Mouse (Mus musculus) heart, embryonic 16.5 days (tissue): ENCODE data around the gene Trim37. TPM values are rescaled to one million over a fixed set of nuclear protein-coding genes. Genes with fewer than 3 reads are reported as not detected.

Source experiments
- ATAC-seq: fragments of 200-750 bp; cut with Nextera tagmentation; replicated peaks from 2 replicates; pipeline ENCODE4 v1.8.0; 2017; ENCODE audit warnings: moderate number of reproducible peaks; ENCODE audit not compliant: insufficient read depth, low FRiP score; ENCODE audit errors: extremely low read depth
- H3K27ac ChIP-seq: fragments of 300-500 bp; sonication (generic); 2 replicates; pipeline ENCODE4 v1.5.1; 2014; ENCODE audit warnings: mild to moderate bottlenecking, low read length, control low read depth, moderate library complexity
- H3K27me3 ChIP-seq: fragments of 300-500 bp; sonication (generic); 2 replicates; pipeline ENCODE4 v1.6.1; 2014; ENCODE audit warnings: low read length, mixed read lengths; ENCODE audit not compliant: control insufficient read depth, insufficient read depth
- H3K36me3 ChIP-seq: fragments of 300-500 bp; sonication (generic); 2 replicates; pipeline ENCODE4 v1.6.1; 2014; ENCODE audit not compliant: control insufficient read depth, insufficient read depth
- H3K4me1 ChIP-seq: fragments of 300-500 bp; sonication (generic); 2 replicates; pipeline ENCODE4 v1.6.1; 2014; ENCODE audit warnings: low read length, mixed read lengths; ENCODE audit not compliant: control insufficient read depth, insufficient read depth
- H3K4me2 ChIP-seq: fragments of 300-500 bp; sonication (generic); 2 replicates; pipeline ENCODE4 v1.6.1; 2014; ENCODE audit warnings: low read depth, mild to moderate bottlenecking, control low read depth, low read length
- H3K4me3 ChIP-seq: fragments of 300-500 bp; sonication (generic); 2 replicates; pipeline ENCODE4 v1.5.1; 2014; ENCODE audit warnings: mild to moderate bottlenecking, control low read depth, low read length
- H3K9ac ChIP-seq: fragments of 300-500 bp; sonication (generic); 2 replicates; pipeline ENCODE4 v1.6.1; 2014; ENCODE audit warnings: low read length, control low read depth
- H3K9me3 ChIP-seq: fragments of 300-500 bp; sonication (generic); replicated peaks from 2 replicates; pipeline ENCODE4 v1.6.1; 2016; ENCODE audit warnings: low read length; ENCODE audit not compliant: control insufficient read depth
- WGBS: fragments of 180-500 bp; shearing (Covaris S2); extraction: QIAGEN DNeasy Blood & Tissue Kit; methylation state at CpG from one replicate; pipeline ENCODE4 v1.1.7; 2014; 5-methylcytosine and 5-hydroxymethylcytosine counted together
- polyA plus RNA-seq: library from polyadenylated mRNA; unstranded; fragments of >200 nt; fragmentation: Nextera tagmentation; extraction: Ambion mirVana; gene quantifications from 2 replicates; pipeline ENCODE4 v1.2.1, GENCODE M21; 2015

Trim37 gene
- polyA plus RNA-seq, 1 experiment from 2014 or later: 21.3 TPM

DNA sequence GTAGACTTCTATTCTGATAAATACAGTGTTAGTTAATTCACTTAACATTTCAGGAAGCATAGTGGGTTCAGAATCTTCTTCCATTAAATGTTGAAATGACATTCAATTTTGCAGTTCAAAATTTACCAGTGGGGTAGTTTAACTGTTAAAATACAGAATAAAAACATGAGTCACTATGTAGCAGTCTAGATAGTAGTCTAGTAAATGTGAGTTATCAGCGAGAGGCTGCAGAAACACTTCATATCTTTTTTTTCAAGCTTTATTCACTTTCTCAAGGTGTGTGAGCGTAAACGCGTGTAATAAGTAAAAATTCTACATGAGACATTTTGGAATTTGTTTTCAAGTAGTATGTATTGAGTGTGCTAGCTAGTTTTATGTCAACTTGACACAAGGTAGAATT, 48.2 kb downstream of the Trim37 start:
- ATAC-seq: no peak
- no peaks in the 10 kb centered on the region for H3K27me3 ChIP-seq
- no peak overlapping the region for H3K27ac ChIP-seq
- H3K9me3 ChIP-seq: no peaks in the 10 kb centered on the region
- H3K4me3 ChIP-seq: no peak overlapping the region
- H3K9ac ChIP-seq: no peak overlapping the region
- no peak overlapping the region for H3K4me2 ChIP-seq
- H3K36me3 ChIP-seq: peaks cover 7% of the 10 kb centered on the region; the same call in 1 of the 2 replicates
- no peaks in the 10 kb centered on the region for H3K4me1 ChIP-seq
- WGBS: 94% methylated on average over 4 of the region's 4 CpGs

DNA sequence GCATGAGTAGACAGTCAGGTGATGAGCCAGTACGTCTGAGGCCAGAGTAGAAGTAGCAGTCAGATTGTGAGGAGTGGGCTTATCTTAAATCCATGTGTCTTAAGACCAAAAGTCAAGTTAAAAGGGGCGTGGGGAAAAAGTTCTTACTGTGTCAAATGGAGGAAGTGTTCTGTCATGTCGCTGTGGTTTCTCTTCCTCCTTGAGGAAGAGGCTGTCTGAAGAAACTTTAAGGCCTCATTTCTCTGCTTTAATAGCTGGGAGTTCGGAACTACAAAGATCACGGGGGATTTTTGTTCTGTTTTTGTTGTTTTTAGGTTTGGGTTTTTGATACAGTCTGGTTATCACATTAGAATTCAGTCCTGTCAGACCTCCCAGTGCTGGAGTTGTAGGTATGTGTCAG, 85.4 kb downstream of the Trim37 start:
- Histone ChIP-seq H3K4me3 (no peak overlapping the region), H3K36me3 (peaks cover 5% of the 10 kb centered on the region; the same call in 1 of the 2 replicates), H3K9me3 (no peaks in the 10 kb centered on the region), H3K27ac (no peak overlapping the region), H3K4me2 (no peak overlapping the region), H3K4me1 (no peaks in the 10 kb centered on the region), H3K9ac (no peak overlapping the region), H3K27me3 (no peaks in the 10 kb centered on the region)
- ATAC-seq: no peak
- 64% methylated on average over 5 of the region's 5 CpGs for WGBS

GRCm38 (mm10) chr11:87222686-87223085, 95.8 kb downstream of the Trim37 start:
- 86% methylated on average over 3 of the region's 3 CpGs for WGBS
- Histone ChIP-seq H3K27ac (no peak overlapping the region), H3K36me3 (peaks cover 3% of the 10 kb centered on the region; the same call in 1 of the 2 replicates), H3K4me1 (peaks cover 3% of the 10 kb centered on the region), H3K9ac (no peak overlapping the region), H3K4me2 (no peak overlapping the region), H3K4me3 (no peak overlapping the region), H3K27me3 (no peaks in the 10 kb centered on the region), H3K9me3 (no peaks in the 10 kb centered on the region)
- ATAC-seq: no peak

DNA sequence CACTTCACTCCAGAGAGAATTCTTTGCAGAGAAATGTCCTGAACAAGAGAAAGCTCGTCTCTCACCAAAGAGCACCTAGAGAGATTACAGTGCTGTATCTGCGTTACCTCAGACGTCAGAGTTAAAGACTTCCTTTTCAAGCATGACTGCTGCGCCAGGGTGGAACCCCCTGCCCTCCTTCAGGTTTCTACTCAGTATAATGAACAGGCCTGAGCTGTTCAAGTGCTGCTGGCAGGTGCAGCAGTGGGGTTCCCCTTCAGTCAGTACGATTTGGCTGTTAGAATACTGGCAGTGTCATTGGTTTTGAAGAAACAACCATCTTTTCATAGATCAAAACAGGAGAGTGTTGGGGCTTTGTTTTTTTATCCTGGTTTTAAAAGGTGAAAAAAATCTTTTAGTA, 100.2 kb downstream of the Trim37 start:
- H3K27me3 ChIP-seq: no peaks in the 10 kb centered on the region
- peaks cover 7% of the 10 kb centered on the region; the same call in 1 of the 2 replicates for H3K36me3 ChIP-seq
- 68% methylated on average over 5 of the region's 5 CpGs for WGBS
- H3K4me1 ChIP-seq: peaks cover 3% of the 10 kb centered on the region
- no peak overlapping the region for H3K4me3 ChIP-seq
- H3K9me3 ChIP-seq: no peaks in the 10 kb centered on the region
- no peak for ATAC-seq
- no peak overlapping the region for H3K27ac ChIP-seq
- no peak overlapping the region for H3K4me2 ChIP-seq
- no peak overlapping the region for H3K9ac ChIP-seq

DNA sequence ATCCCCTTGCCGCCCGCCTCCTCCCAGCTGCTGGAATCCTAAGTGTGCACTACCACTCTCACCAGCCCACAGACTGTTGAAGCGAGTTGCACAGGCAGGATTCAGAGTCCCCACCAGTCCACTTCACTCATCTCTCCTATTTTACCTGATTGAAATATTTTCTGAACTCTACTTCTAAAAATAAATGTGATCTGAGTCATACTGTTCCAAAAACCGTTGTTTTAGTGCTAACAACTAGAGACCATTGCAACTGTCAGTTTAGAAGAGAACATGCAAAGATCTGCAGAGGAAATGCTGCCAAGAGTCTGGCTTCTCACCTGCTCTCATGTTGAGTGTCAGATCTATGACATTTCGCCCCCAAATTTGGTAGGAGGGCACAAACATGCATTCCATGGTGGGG, 106.5 kb downstream of the Trim37 start:
- 80% methylated on average over 5 of the region's 5 CpGs for WGBS
- H3K4me1 ChIP-seq: peaks cover 11% of the 10 kb centered on the region
- H3K4me3 ChIP-seq: no peak overlapping the region
- no peaks in the 10 kb centered on the region for H3K27me3 ChIP-seq
- H3K9me3 ChIP-seq: no peaks in the 10 kb centered on the region
- peaks cover 11% of the 10 kb centered on the region for H3K36me3 ChIP-seq
- H3K27ac ChIP-seq: no peak overlapping the region
- no peak for ATAC-seq
- no peak overlapping the region for H3K9ac ChIP-seq
- no peak overlapping the region for H3K4me2 ChIP-seq

DNA sequence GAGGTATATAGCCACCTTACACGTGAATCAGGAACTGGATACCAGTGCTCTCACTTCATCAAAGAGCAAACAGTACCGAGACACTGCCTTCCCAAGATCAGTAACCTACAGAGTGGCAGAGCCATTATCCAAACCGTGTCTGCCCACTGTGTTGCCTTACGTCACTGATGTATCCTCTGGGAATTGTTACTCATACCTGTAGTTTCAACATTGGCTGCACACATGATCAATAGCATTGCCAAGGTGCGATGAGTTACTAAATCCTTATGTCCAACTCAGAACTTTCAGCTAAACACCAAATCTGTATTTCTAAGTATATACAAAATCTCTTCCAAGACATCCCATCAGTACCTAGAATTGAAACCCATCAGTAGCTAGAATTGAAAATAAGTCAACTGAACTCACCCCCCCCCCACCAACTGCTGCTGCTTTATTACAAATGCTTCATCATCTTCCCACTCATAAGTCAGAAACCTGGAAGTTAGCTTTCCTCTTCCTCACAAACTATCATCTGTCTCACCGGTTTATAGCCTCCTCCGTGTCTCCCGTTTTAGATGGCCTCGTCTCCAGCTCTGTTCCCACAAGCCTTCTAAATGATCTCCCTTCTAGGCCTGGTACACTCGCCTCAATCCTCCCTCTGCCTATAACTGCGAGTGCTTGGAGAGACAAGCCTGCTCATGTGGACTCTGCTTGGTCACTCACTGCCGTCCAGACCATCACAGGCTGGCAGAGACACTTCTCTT, 108.0 kb downstream of the Trim37 start:
- Histone ChIP-seq H3K9ac (no peak overlapping the region), H3K4me3 (peak overlapping the region; percentile 19), H3K9me3 (no peaks in the 10 kb centered on the region), H3K4me1 (peaks cover 20% of the 10 kb centered on the region), H3K27ac (peak overlapping the region; percentile 8; the same call in 1 of the 2 replicates), H3K4me2 (peak overlapping the region; percentile 51), H3K27me3 (no peaks in the 10 kb centered on the region), H3K36me3 (peaks cover 11% of the 10 kb centered on the region)
- 70% methylated on average over 12 of the region's 12 CpGs for WGBS
- no peak for ATAC-seq

- Histone ChIP-seq H3K4me2 (peak overlapping the region; percentile 51), H3K9ac (no peak overlapping the region), H3K27ac (peak overlapping the region; percentile 8; the same call in 1 of the 2 replicates), H3K4me3 (peak overlapping the region; percentile 19), H3K36me3 (peaks cover 11% of the 10 kb centered on the region), H3K4me1 (peaks cover 24% of the 10 kb centered on the region), H3K9me3 (no peaks in the 10 kb centered on the region), H3K27me3 (no peaks in the 10 kb centered on the region)
- ATAC-seq: no peak
- WGBS: 33% methylated on average over 5 of the region's 5 CpGs
Measured at GRCm38 (mm10) chr11:87235486-87235872, 108.6 kb downstream of the Trim37 start.

- Histone ChIP-seq H3K4me1 (peaks cover 35% of the 10 kb centered on the region), H3K9ac (no peak overlapping the region), H3K27ac (peak overlapping the region; percentile 60), H3K4me3 (no peak overlapping the region), H3K4me2 (no peak overlapping the region), H3K27me3 (no peaks in the 10 kb centered on the region), H3K9me3 (no peaks in the 10 kb centered on the region), H3K36me3 (peaks cover 5% of the 10 kb centered on the region)
- WGBS: 67% methylated on average over 7 of the region's 7 CpGs
- ATAC-seq: no peak
Measured at GRCm38 (mm10) chr11:87238891-87239530, 112.1 kb downstream of the Trim37 start.

GRCm38 (mm10) chr11:87240141-87240832, 113.4 kb downstream of the Trim37 start:
- H3K9ac ChIP-seq: no peak overlapping the region
- WGBS: 60% methylated on average over 15 of the region's 15 CpGs
- peak overlapping the region; percentile 61 for H3K27ac ChIP-seq
- H3K27me3 ChIP-seq: no peaks in the 10 kb centered on the region
- no peak overlapping the region for H3K4me3 ChIP-seq
- no peaks in the 10 kb centered on the region for H3K9me3 ChIP-seq
- no peaks in the 10 kb centered on the region for H3K36me3 ChIP-seq
- ATAC-seq: no peak
- peaks cover 34% of the 10 kb centered on the region for H3K4me1 ChIP-seq
- no peak overlapping the region for H3K4me2 ChIP-seq
